ENCODE assay signal across 9 mouse cellular contexts in genomic region chr17:28926380-28926779, GRCm38 (mm10). TPM values are rescaled to one million over a fixed set of nuclear protein-coding genes. Genes with fewer than 3 reads are reported as not detected.
DNase-seq lines count a peak whose midpoint lies in the region; TF ChIP-seq lines count a peak whose summit lies in the region.
"Had no signal": no experiment of that assay in that cellular context is flagged by ENCODE, and none has a peak within 500 bp of the region (broad histone marks: within the 10 kb centered on the region; RNA-seq: fewer than 3 reads in every experiment).

No protein-coding gene starts in this region.

- peak; percentile 78 for TF ChIP-seq CTCF in lung, adult 2 months (IDR thresholded peaks at IDR 0.05; ENCODE audit: insufficient read depth, low read length)

- TF ChIP-seq POLR2A in lung, adult 2 months (IDR thresholded peaks at IDR 0.05; ENCODE audit: borderline replicate concordance, extremely low read depth, low read depth, low read length): no peak

- WGBS in lung, adult 2 months: 8% methylated on average over 13 of the region's 13 CpGs

- no peak overlapping the region for H3K4me3 ChIP-seq in lung, adult 2 months (replicated peaks; ENCODE audit: extremely low read depth, low read depth, low read length)
- H3K4me3 ChIP-seq: limb, embryonic 13.5 days had no signal

- H3K4me1 ChIP-seq in lung, adult 2 months (ENCODE audit: control insufficient read depth, insufficient read depth, low read length): peaks cover 3% of the 10 kb centered on the region

- DNase-seq in CD4-positive helper T cell, adult 2 months (ENCODE audit: low read depth, low spot score): peak; percentile 68
- peak; percentile 91 for DNase-seq in ZHBTc4 (ENCODE audit: low read depth, low spot score)
- DNase-seq in embryo, embryonic 10 days (ENCODE audit: low spot score): peak; percentile 95
- DNase-seq in gastrocnemius, postnatal 4 days (ENCODE audit: low spot score in 2 of 2): peak; percentile 45 to 76
- DNase-seq in kidney, postnatal 4 days: peak; percentile 91 to 92
- DNase-seq in lung, adult 2 months: peak; percentile 77
- peak; percentile 77 for DNase-seq in right cerebral cortex, adult 18-20 months
- DNase-seq in urinary bladder, postnatal 14 days (ENCODE audit: low spot score): peak; percentile 77

RNA-seq across cellular contexts. Expression of gene 4930539E08Rik, which starts 11.3 kb away (rescaled TPM):
- total RNA-seq in gastrocnemius, postnatal 4 days (2021): under 1 TPM; 0.56 to 0.57 TPM
- polyA plus RNA-seq in lung, adult 2 months (2012; rRNA removed): 0.05 and 0.14 TPM in 2 replicates

RNA-seq across cellular contexts. Expression of gene Pxt1, which starts 17.3 kb away (rescaled TPM):
- not detected for total RNA-seq in gastrocnemius, postnatal 4 days (2021)
- polyA plus RNA-seq in lung, adult 2 months (2012; rRNA removed): 0.15 and 0.19 TPM in 2 replicates
- polyA plus RNA-seq: limb, embryonic 13.5 days had no signal

RNA-seq across cellular contexts. Expression of gene Kctd20, which starts 25.4 kb away (rescaled TPM):
- 10 to 100 TPM; 60.7 to 64.6 TPM for total RNA-seq in gastrocnemius, postnatal 4 days (2021)
- polyA plus RNA-seq in lung, adult 2 months (2012; rRNA removed): 37.5 and 59.5 TPM in 2 replicates
